Mouse (Mus musculus) limb, embryonic 11.5 days (tissue): Measurements from ENCODE around the gene Hspb2. TPM values are rescaled to one million over a fixed set of nuclear protein-coding genes. Genes with fewer than 3 reads are reported as not detected.

Source experiments
- ATAC-seq: fragments of 200-750 bp; cut with Nextera tagmentation; 2 replicates; pipeline ENCODE4 v1.8.0; 2017; ENCODE audit warnings: low read depth; ENCODE audit not compliant: insufficient number of reproducible peaks, low FRiP score, low TSS enrichment
- DNase-seq: peaks from one replicate; pipeline ENCODE4 v3.0.0-alpha.2; 2015; ENCODE audit warnings: low spot score
- H3K27ac ChIP-seq: fragments of 300-500 bp; sonication (generic); replicated peaks from 2 replicates; pipeline ENCODE4 v1.5.1; 2014; ENCODE audit warnings: low read depth, mild to moderate bottlenecking, low read length
- H3K27me3 ChIP-seq: fragments of 300-500 bp; sonication (generic); 2 replicates; pipeline ENCODE4 v1.6.1; 2014; ENCODE audit warnings: mild to moderate bottlenecking, low read length, mixed read lengths; ENCODE audit not compliant: control insufficient read depth, insufficient read depth
- H3K36me3 ChIP-seq: fragments of 300-500 bp; sonication (generic); 2 replicates; pipeline ENCODE4 v1.6.1; 2014; ENCODE audit warnings: mild to moderate bottlenecking, low read length, moderate library complexity, mixed read lengths; ENCODE audit not compliant: control insufficient read depth, insufficient read depth
- H3K4me1 ChIP-seq: fragments of 300-500 bp; sonication (generic); 2 replicates; pipeline ENCODE4 v1.6.1; 2014; ENCODE audit warnings: low read length, mixed read lengths; ENCODE audit not compliant: control insufficient read depth, insufficient read depth
- H3K4me2 ChIP-seq: fragments of 300-500 bp; sonication (generic); 2 replicates; pipeline ENCODE4 v1.6.1; 2014; ENCODE audit warnings: low read depth, mild to moderate bottlenecking, moderate library complexity; ENCODE audit not compliant: severe bottlenecking
- H3K4me3 ChIP-seq: fragments of 300-500 bp; sonication (generic); 2 replicates; pipeline ENCODE4 v1.5.1; 2014; ENCODE audit warnings: low read depth, low read length
- H3K9ac ChIP-seq: fragments of 300-500 bp; sonication (generic); 2 replicates; pipeline ENCODE4 v1.6.1; 2014; ENCODE audit warnings: mild to moderate bottlenecking, low read length
- H3K9me3 ChIP-seq: fragments of 300-500 bp; sonication (generic); 2 replicates; pipeline ENCODE4 v1.6.1; 2016; ENCODE audit warnings: low read length; ENCODE audit not compliant: control insufficient read depth
- WGBS: fragments of 180-500 bp; shearing (Covaris S2); extraction: QIAGEN DNeasy Blood & Tissue Kit; methylation state at CpG from one replicate; pipeline ENCODE4 v1.1.7; 2014; 5-methylcytosine and 5-hydroxymethylcytosine counted together
- polyA plus RNA-seq: library from polyadenylated mRNA; unstranded; fragments of >200 nt; fragmentation: Nextera tagmentation; extraction: Ambion mirVana; gene quantifications from 2 replicates; pipeline ENCODE4 v1.2.1, GENCODE M21; 2014

Gene Hspb2
- polyA plus RNA-seq, 1 experiment from 2014 or later = 3.5 TPM

- peaks cover 20% of the 10 kb centered on the region for H3K4me1 ChIP-seq
- DNase-seq (peak; percentile 46), ATAC-seq (no peak)
- WGBS = 18% methylated on average over 12 of the region's 12 CpGs
- H3K4me3 ChIP-seq = no peak overlapping the region
- H3K36me3 ChIP-seq = no peaks in the 10 kb centered on the region; the same call in 1 of the 2 replicates
- no peaks in the 10 kb centered on the region for H3K9me3 ChIP-seq
- H3K4me2 ChIP-seq = no peak overlapping the region
- no peak overlapping the region for H3K27ac ChIP-seq
- no peaks in the 10 kb centered on the region for H3K27me3 ChIP-seq
- H3K9ac ChIP-seq = no peak overlapping the region
These were observed 31.1 kb downstream of the Hspb2 start for GRCm38 (mm10) chr9:50721061-50721460.

- H3K27me3 ChIP-seq = no peaks in the 10 kb centered on the region
- no peak overlapping the region for H3K27ac ChIP-seq
- no peak overlapping the region for H3K4me2 ChIP-seq
- DNase-seq = no peak
- peaks cover 12% of the 10 kb centered on the region; the same call in 1 of the 2 replicates for H3K4me1 ChIP-seq
- H3K9ac ChIP-seq = no peak overlapping the region
- no peaks in the 10 kb centered on the region; the same call in 1 of the 2 replicates for H3K36me3 ChIP-seq
- H3K9me3 ChIP-seq = no peaks in the 10 kb centered on the region
- 82% methylated on average over 4 of the region's 4 CpGs for WGBS
- no peak for ATAC-seq
- H3K4me3 ChIP-seq = no peak overlapping the region
These were observed 33.3 kb downstream of the Hspb2 start for GRCm38 (mm10) chr9:50718878-50719277.

GRCm38 (mm10) chr9:50714188-50714587 is 38.0 kb downstream of the Hspb2 start:
- Histone ChIP-seq H3K27ac (no peak overlapping the region), H3K36me3 (no peaks in the 10 kb centered on the region; the same call in 1 of the 2 replicates), H3K4me1 (peaks cover 6% of the 10 kb centered on the region; the same call in 1 of the 2 replicates), H3K9me3 (no peaks in the 10 kb centered on the region), H3K9ac (no peak overlapping the region), H3K4me2 (no peak overlapping the region), H3K4me3 (no peak overlapping the region), H3K27me3 (no peaks in the 10 kb centered on the region)
- ATAC-seq (no peak), DNase-seq (no peak)
- WGBS = 37% methylated on average over 4 of the region's 4 CpGs

GRCm38 (mm10) chr9:50711337-50711736 is 40.8 kb downstream of the Hspb2 start:
- no peak for DNase-seq
- H3K9me3 ChIP-seq = no peaks in the 10 kb centered on the region
- WGBS = 85% methylated on average over 4 of the region's 4 CpGs
- no peak overlapping the region for H3K9ac ChIP-seq
- no peak overlapping the region for H3K4me3 ChIP-seq
- no peak overlapping the region for H3K27ac ChIP-seq
- H3K36me3 ChIP-seq = no peaks in the 10 kb centered on the region; the same call in 1 of the 2 replicates
- H3K27me3 ChIP-seq = no peaks in the 10 kb centered on the region
- ATAC-seq = no peak
- H3K4me2 ChIP-seq = no peak overlapping the region
- peaks cover 6% of the 10 kb centered on the region; the same call in 1 of the 2 replicates for H3K4me1 ChIP-seq

- Histone ChIP-seq H3K27me3 (no peaks in the 10 kb centered on the region), H3K4me3 (no peak overlapping the region), H3K9ac (no peak overlapping the region), H3K27ac (no peak overlapping the region), H3K9me3 (no peaks in the 10 kb centered on the region), H3K4me1 (peaks cover 2% of the 10 kb centered on the region; the same call in 1 of the 2 replicates), H3K4me2 (no peak overlapping the region), H3K36me3 (peaks cover 2% of the 10 kb centered on the region; the same call in 1 of the 2 replicates)
- 30% methylated on average over 2 of the region's 2 CpGs for whole genome bisulfite sequencing
- ATAC-seq = no peak
- no peak for DNase-seq
These were observed 43.0 kb downstream of the Hspb2 start for GRCm38 (mm10) chr9:50709108-50709507.

GRCm38 (mm10) chr9:50704907-50705306 is 47.2 kb downstream of the Hspb2 start:
- H3K4me3 ChIP-seq = no peak overlapping the region
- peaks cover 3% of the 10 kb centered on the region; the same call in 1 of the 2 replicates for H3K4me1 ChIP-seq
- no peak overlapping the region for H3K27ac ChIP-seq
- WGBS = 73% methylated on average over 6 of the region's 6 CpGs
- H3K9ac ChIP-seq = no peak overlapping the region
- 0 out of 2 replicates have a peak, but pooled peaks cover 2% of the 10 kb centered on the region for H3K36me3 ChIP-seq
- ATAC-seq (no peak), DNase-seq (no peak)
- H3K9me3 ChIP-seq = no peaks in the 10 kb centered on the region
- H3K4me2 ChIP-seq = no peak overlapping the region
- H3K27me3 ChIP-seq = no peaks in the 10 kb centered on the region

Other genes with a start within 250 kb of the Hspb2 start
- 55.3 and 58.0 TPM in 2 replicates for gene Pts, start 223.6 kb downstream of the Hspb2 start, polyA plus RNA-seq
- gene Il18, start 197.5 kb downstream of the Hspb2 start, polyA plus RNA-seq = 0.85 and 0.88 TPM in 2 replicates
- 0.16 and 0.17 TPM in 2 replicates for gene Bco2, start 197.2 kb downstream of the Hspb2 start, polyA plus RNA-seq
- gene Tex12, start 191.0 kb downstream of the Hspb2 start, polyA plus RNA-seq = not detected in 2 replicates
- 293 and 303 TPM in 2 replicates for gene Sdhd, start 148.5 kb downstream of the Hspb2 start, polyA plus RNA-seq
- gene Timm8b, start 148.4 kb downstream of the Hspb2 start, polyA plus RNA-seq = 297 and 308 TPM in 2 replicates
- gene Pih1d2, start 135.0 kb downstream of the Hspb2 start, polyA plus RNA-seq = 5.0 and 5.6 TPM in 2 replicates
- 29.7 and 32.3 TPM in 2 replicates for gene Nkapd1, start 134.9 kb downstream of the Hspb2 start, polyA plus RNA-seq
- 60.0 and 63.7 TPM in 2 replicates for gene Dlat, start 92.6 kb downstream of the Hspb2 start, polyA plus RNA-seq
- 27.6 and 30.6 TPM in 2 replicates for gene Dixdc1, start 12.8 kb downstream of the Hspb2 start, polyA plus RNA-seq
- gene 2310030G06Rik, start 5.8 kb downstream of the Hspb2 start, polyA plus RNA-seq = 1.7 and 2.8 TPM in 2 replicates
- gene Cryab, start 1.0 kb downstream of the Hspb2 start, polyA plus RNA-seq = 8.9 and 13.3 TPM in 2 replicates
- gene Fdxacb1, start 15.9 kb upstream of the Hspb2 start, polyA plus RNA-seq = 11.8 and 12.5 TPM in 2 replicates
- gene Alg9, start 22.7 kb upstream of the Hspb2 start, polyA plus RNA-seq = 36.9 and 40.4 TPM in 2 replicates
- 28.9 and 30.7 TPM in 2 replicates for gene 1110032A03Rik, start 23.2 kb upstream of the Hspb2 start, polyA plus RNA-seq
- 126 and 133 TPM in 2 replicates for gene Ppp2r1b, start 92.9 kb upstream of the Hspb2 start, polyA plus RNA-seq